Mouse (Mus musculus) small intestine, adult 2 months (tissue): ENCODE results near the gene Ankrd6. TPM values are rescaled to one million over a fixed set of nuclear protein-coding genes. Genes with fewer than 3 reads are reported as not detected.

ENCODE experiments used
- H3K27ac ChIP-seq: fragments of 200-500 bp; 2 replicates; pipeline ENCODE4 v1.5.1; 2012; ENCODE audit warnings: low read depth, low read length, control low read depth, inconsistent platforms; ENCODE audit not compliant: insufficient read depth
- H3K27me3 ChIP-seq: fragments of 200-500 bp; 2 replicates; pipeline ENCODE4 v1.6.1; 2012; ENCODE audit warnings: mild to moderate bottlenecking, moderate library complexity, low read length, inconsistent platforms; ENCODE audit not compliant: control insufficient read depth, insufficient read depth
- H3K36me3 ChIP-seq: fragments of 200-500 bp; 2 replicates; pipeline ENCODE4 v1.6.1; 2012; ENCODE audit warnings: mild to moderate bottlenecking, low read length, control low read depth, inconsistent platforms; ENCODE audit not compliant: control insufficient read depth, insufficient read depth
- H3K4me1 ChIP-seq: fragments of 200-500 bp; 2 replicates; pipeline ENCODE4 v1.6.1; 2012; ENCODE audit warnings: low read length, inconsistent platforms, mixed read lengths; ENCODE audit not compliant: control insufficient read depth, insufficient read depth, insufficient read length
- H3K4me3 ChIP-seq: fragments of 200-500 bp; 2 replicates; pipeline ENCODE4 v1.5.1; 2012; ENCODE audit warnings: low read depth, mild to moderate bottlenecking, control low read depth, inconsistent platforms, low read length, moderate library complexity
- CTCF ChIP-seq: fragments of 200-500 bp; IDR thresholded peaks from 2 replicates; pipeline ENCODE4 v1.5.1; 2012; ENCODE audit warnings: low read depth, mild to moderate bottlenecking, control low read depth, inconsistent platforms, low read length, moderate library complexity, mixed read lengths; ENCODE audit not compliant: insufficient replicate concordance, insufficient read length; ENCODE audit errors: extremely low read depth
- POLR2A ChIP-seq: fragments of 200-500 bp; IDR thresholded peaks from 2 replicates; pipeline ENCODE4 v1.6.1; 2012; ENCODE audit warnings: low read depth, mild to moderate bottlenecking, control low read depth, inconsistent platforms, low read length, moderate library complexity
- WGBS: fragments of 180-500 bp; shearing (Covaris S2); methylation state at CpG from one replicate; pipeline ENCODE4 v1.1.7; 2018; 5-methylcytosine and 5-hydroxymethylcytosine counted together
- polyA plus RNA-seq: library from polyadenylated mRNA; depleted of rRNA; stranded (reverse); fragments of >200 nt; gene quantifications from 2 replicates; pipeline ENCODE4 v1.2.3, GENCODE M21; 2012; rRNA removed

The Ankrd6 gene
- polyA plus RNA-seq, 1 experiment, result 0.27 TPM

DNA sequence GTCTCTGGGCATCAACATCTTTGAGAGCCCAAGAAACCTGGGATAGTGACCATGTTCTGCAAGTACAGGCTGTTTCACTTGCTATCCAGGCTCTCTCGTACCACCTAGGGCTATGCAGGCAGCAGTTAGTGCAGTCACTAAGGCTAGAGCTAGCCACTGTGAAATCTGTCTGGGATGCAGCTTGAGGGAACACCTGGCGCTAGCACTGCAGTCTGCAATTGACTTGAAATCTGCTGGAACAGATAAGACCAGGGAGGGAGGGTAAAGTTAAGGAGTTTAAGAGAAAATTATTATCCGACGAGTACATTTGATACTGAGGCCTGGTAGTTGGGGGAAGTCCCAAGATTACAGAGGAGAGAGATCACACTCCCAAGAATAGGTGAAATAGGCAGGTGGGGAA lies 170.6 kb downstream of the Ankrd6 start:
- no peak overlapping the region for H3K27ac ChIP-seq
- WGBS, result 85% methylated on average over 4 of the region's 4 CpGs
- no peaks in the 10 kb centered on the region for H3K27me3 ChIP-seq
- H3K4me1 ChIP-seq, result no peaks in the 10 kb centered on the region
- peaks cover 7% of the 10 kb centered on the region; the same call in 1 of the 2 replicates for H3K36me3 ChIP-seq
- TF ChIP-seq CTCF, result no peak
- TF ChIP-seq POLR2A, result no peak
- no peak overlapping the region for H3K4me3 ChIP-seq

DNA sequence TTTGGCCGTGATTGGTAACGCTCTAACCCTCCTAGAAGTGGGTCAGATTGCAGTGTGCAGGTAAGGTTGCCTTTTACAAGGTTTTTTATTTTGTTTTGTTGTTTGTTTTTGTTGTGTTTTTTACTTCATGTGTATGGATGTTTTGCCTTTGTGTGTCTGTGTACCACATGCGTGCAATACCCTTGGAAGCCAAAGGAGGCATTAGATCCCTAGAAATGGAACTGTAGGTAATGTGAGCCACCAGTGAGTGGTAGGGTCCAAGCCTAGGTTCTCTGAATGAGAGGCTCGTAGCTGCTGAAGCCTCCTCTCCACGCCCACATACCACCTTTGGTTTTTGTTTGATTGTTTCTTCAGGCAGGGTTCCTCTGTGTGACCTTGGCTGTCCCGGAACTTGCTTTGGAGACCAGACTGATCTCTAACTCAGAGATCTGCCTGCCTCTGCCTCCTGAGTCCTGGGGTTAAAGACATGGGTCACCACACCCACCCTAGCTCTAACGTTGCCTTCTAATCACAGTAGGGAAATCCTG lies 180.3 kb downstream of the Ankrd6 start:
- Histone ChIP-seq H3K4me3 (no peak overlapping the region), H3K27me3 (no peaks in the 10 kb centered on the region), H3K36me3 (peaks cover 37% of the 10 kb centered on the region), H3K27ac (no peak overlapping the region), H3K4me1 (no peaks in the 10 kb centered on the region)
- TF ChIP-seq CTCF (no peak), POLR2A (no peak)
- 94% methylated on average over 7 of the region's 7 CpGs for WGBS

- no peaks in the 10 kb centered on the region for H3K27me3 ChIP-seq
- no peak overlapping the region for H3K27ac ChIP-seq
- no peaks in the 10 kb centered on the region for H3K4me1 ChIP-seq
- TF ChIP-seq CTCF, result no peak
- no peak for TF ChIP-seq POLR2A
- H3K36me3 ChIP-seq, result peaks cover 28% of the 10 kb centered on the region
- 73% methylated on average over 10 of the region's 10 CpGs for WGBS
- no peak overlapping the region for H3K4me3 ChIP-seq
These were observed 182.6 kb downstream of the Ankrd6 start for GRCm38 (mm10) chr4:32768046-32768445.

- H3K4me3 ChIP-seq, result no peak overlapping the region
- H3K36me3 ChIP-seq, result peaks cover 25% of the 10 kb centered on the region
- no peak overlapping the region for H3K27ac ChIP-seq
- H3K27me3 ChIP-seq, result no peaks in the 10 kb centered on the region
- TF ChIP-seq CTCF (no peak), POLR2A (no peak)
- H3K4me1 ChIP-seq, result no peaks in the 10 kb centered on the region
- WGBS, result 93% methylated on average over 7 of the region's 7 CpGs
These were observed 183.2 kb downstream of the Ankrd6 start for GRCm38 (mm10) chr4:32767471-32767870.

- Histone ChIP-seq H3K27me3 (no peaks in the 10 kb centered on the region), H3K36me3 (peaks cover 34% of the 10 kb centered on the region), H3K4me1 (no peaks in the 10 kb centered on the region), H3K4me3 (no peak overlapping the region), H3K27ac (no peak overlapping the region)
- 88% methylated on average over 2 of the region's 2 CpGs for WGBS
- TF ChIP-seq CTCF (no peak), POLR2A (no peak)
These were observed 193.2 kb downstream of the Ankrd6 start for GRCm38 (mm10) chr4:32757430-32757829.

Other genes starting within 250 kb of the Ankrd6 start
- gene Lyrm2, start 150.6 kb downstream of the Ankrd6 start, polyA plus RNA-seq, result 0.19 and 1.2 TPM in 2 replicates
- gene Rragd, start 32.2 kb upstream of the Ankrd6 start, polyA plus RNA-seq, result 4.7 and 14.9 TPM in 2 replicates
- 8.8 and 18.5 TPM in 2 replicates for gene Ube2j1, start 80.6 kb upstream of the Ankrd6 start, polyA plus RNA-seq
- 0.18 and 1.5 TPM in 2 replicates for gene Gabrr2, start 112.2 kb upstream of the Ankrd6 start, polyA plus RNA-seq
- gene Gabrr1, start 181.7 kb upstream of the Ankrd6 start, polyA plus RNA-seq, result 0.22 TPM in 1 of 2 replicates, not detected in the other
- gene Pm20d2, start 238.9 kb upstream of the Ankrd6 start, polyA plus RNA-seq, result 3.0 and 4.9 TPM in 2 replicates